Mouse (Mus musculus): ENCODE data around the gene Tssk3. TPM values are rescaled to one million over a fixed set of nuclear protein-coding genes. Genes with fewer than 3 reads are reported as not detected.
A peak's percentile ranks its signal among the peaks of the same experiment; 100 is the strongest.
"Not testable (repeated sequence)": the region's sequence is repeated elsewhere in the genome, so short reads cannot be mapped to it uniquely, and the experiment has no call there.

The Tssk3 gene
- polyA plus RNA-seq, 1 experiment from 2014 or later, result 0.38 TPM

GRCm38 (mm10) chr4:129461183-129461960, 29.4 kb downstream of the Tssk3 start, which contains the start of gene Bsdc1:
Gene Bsdc1, plus strand, starts transcription at chr4:129461581.
- H3K9me3 ChIP-seq (ENCODE audit: control insufficient read depth, low read length), result no peaks in the 10 kb centered on the region
- peak within 1 kb of the TSS; percentile 94 for H3K4me3 ChIP-seq (replicated peaks; ENCODE audit: low read depth, low read length)
- H3K9ac ChIP-seq (replicated peaks; ENCODE audit: low read length), result peak within 1 kb of the TSS; percentile 74
- WGBS, result under 1% methylated on average over 46 of the region's 46 CpGs
- H3K27ac ChIP-seq (replicated peaks; ENCODE audit: low read depth, low read length), result peak within 1 kb of the TSS; percentile 93
- H3K27me3 ChIP-seq (ENCODE audit: control insufficient read depth, insufficient read depth, low read length), result no peaks in the 10 kb centered on the region
- peak; percentile 100 for DNase-seq
- ATAC-seq (ENCODE audit: low FRiP score, low TSS enrichment), result peak; percentile 98
- peak within 1 kb of the TSS; percentile 78 for H3K4me2 ChIP-seq (ENCODE audit: low read length)
- H3K4me1 ChIP-seq (ENCODE audit: control insufficient read depth, insufficient read depth, low read length), result peaks cover 7% of the 10 kb centered on the region
- H3K36me3 ChIP-seq (ENCODE audit: control insufficient read depth, insufficient read depth, low read length), result peaks cover 23% of the 10 kb centered on the region

- peak overlapping the region; percentile 64 for H3K4me2 ChIP-seq (ENCODE audit: low read length)
- H3K27ac ChIP-seq (replicated peaks; ENCODE audit: low read depth, low read length), result peak overlapping the region; percentile 93
- 0% methylated on average over 4 of the region's 4 CpGs for WGBS
- peak overlapping the region; percentile 43 for H3K4me3 ChIP-seq (replicated peaks; ENCODE audit: low read depth, low read length)
- DNase-seq (no peak), ATAC-seq (ENCODE audit: low FRiP score, low TSS enrichment) (peak; percentile 7)
- peaks cover 17% of the 10 kb centered on the region for H3K36me3 ChIP-seq (ENCODE audit: control insufficient read depth, insufficient read depth, low read length)
- peak overlapping the region; percentile 69 for H3K9ac ChIP-seq (replicated peaks; ENCODE audit: low read length)
- no peaks in the 10 kb centered on the region for H3K27me3 ChIP-seq (ENCODE audit: control insufficient read depth, insufficient read depth, low read length)
- no peaks in the 10 kb centered on the region for H3K9me3 ChIP-seq (ENCODE audit: control insufficient read depth, low read length)
- peaks cover 7% of the 10 kb centered on the region for H3K4me1 ChIP-seq (ENCODE audit: control insufficient read depth, insufficient read depth, low read length)
Measured at GRCm38 (mm10) chr4:129460827-129461182, 30.0 kb downstream of the Tssk3 start.

- H3K9ac ChIP-seq (replicated peaks; ENCODE audit: low read length), result no peak overlapping the region
- DNase-seq (no peak), ATAC-seq (ENCODE audit: low FRiP score, low TSS enrichment) (no peak)
- H3K27me3 ChIP-seq (ENCODE audit: control insufficient read depth, insufficient read depth, low read length), result no peaks in the 10 kb centered on the region
- 94% methylated on average over 3 of the region's 3 CpGs for WGBS
- H3K27ac ChIP-seq (replicated peaks; ENCODE audit: low read depth, low read length), result no peak overlapping the region
- no peak overlapping the region for H3K4me2 ChIP-seq (ENCODE audit: low read length)
- H3K9me3 ChIP-seq (ENCODE audit: control insufficient read depth, low read length), result no peaks in the 10 kb centered on the region
- no peak overlapping the region for H3K4me3 ChIP-seq (replicated peaks; ENCODE audit: low read depth, low read length)
- peaks cover 7% of the 10 kb centered on the region; the same call in 1 of the 2 replicates for H3K36me3 ChIP-seq (ENCODE audit: control insufficient read depth, insufficient read depth, low read length)
- peaks cover 7% of the 10 kb centered on the region for H3K4me1 ChIP-seq (ENCODE audit: control insufficient read depth, insufficient read depth, low read length)
Measured at GRCm38 (mm10) chr4:129459726-129460125, 31.1 kb downstream of the Tssk3 start.

GRCm38 (mm10) chr4:129457311-129457710, 33.5 kb downstream of the Tssk3 start:
- H3K9ac ChIP-seq (replicated peaks; ENCODE audit: low read length); H3K36me3 ChIP-seq (ENCODE audit: control insufficient read depth, insufficient read depth, low read length); DNase-seq; H3K4me2 ChIP-seq (ENCODE audit: low read length); H3K27me3 ChIP-seq (ENCODE audit: control insufficient read depth, insufficient read depth, low read length); ATAC-seq (ENCODE audit: low FRiP score, low TSS enrichment); H3K4me3 ChIP-seq (replicated peaks; ENCODE audit: low read depth, low read length); H3K4me1 ChIP-seq (ENCODE audit: control insufficient read depth, insufficient read depth, low read length); H3K9me3 ChIP-seq (ENCODE audit: control insufficient read depth, low read length); H3K27ac ChIP-seq (replicated peaks; ENCODE audit: low read depth, low read length): not testable (repeated sequence)
- WGBS, result 78% methylated on average over 2 of the region's 2 CpGs

GRCm38 (mm10) chr4:129456126-129456525, 34.7 kb downstream of the Tssk3 start:
- Histone ChIP-seq H3K4me1 (ENCODE audit: control insufficient read depth, insufficient read depth, low read length) (no peaks in the 10 kb centered on the region), H3K9ac (replicated peaks; ENCODE audit: low read length) (no peak overlapping the region), H3K27me3 (ENCODE audit: control insufficient read depth, insufficient read depth, low read length) (no peaks in the 10 kb centered on the region), H3K27ac (replicated peaks; ENCODE audit: low read depth, low read length) (no peak overlapping the region), H3K36me3 (ENCODE audit: control insufficient read depth, insufficient read depth, low read length) (no peaks in the 10 kb centered on the region), H3K4me3 (replicated peaks; ENCODE audit: low read depth, low read length) (no peak overlapping the region), H3K4me2 (ENCODE audit: low read length) (no peak overlapping the region), H3K9me3 (ENCODE audit: control insufficient read depth, low read length) (no peaks in the 10 kb centered on the region)
- ATAC-seq (ENCODE audit: low FRiP score, low TSS enrichment), result no peak
- no peak for DNase-seq
- WGBS, result 44% methylated on average over 5 of the region's 5 CpGs

GRCm38 (mm10) chr4:129455265-129455664, 35.6 kb downstream of the Tssk3 start:
- H3K9me3 ChIP-seq (ENCODE audit: control insufficient read depth, low read length), result no peaks in the 10 kb centered on the region
- H3K4me3 ChIP-seq (replicated peaks; ENCODE audit: low read depth, low read length), result no peak overlapping the region
- DNase-seq (peak; percentile 95), ATAC-seq (ENCODE audit: low FRiP score, low TSS enrichment) (peak; percentile 53; the same call in 1 of the 2 replicates)
- WGBS, result under 1% methylated on average over 5 of the region's 5 CpGs
- no peak overlapping the region for H3K4me2 ChIP-seq (ENCODE audit: low read length)
- no peaks in the 10 kb centered on the region for H3K36me3 ChIP-seq (ENCODE audit: control insufficient read depth, insufficient read depth, low read length)
- no peaks in the 10 kb centered on the region for H3K4me1 ChIP-seq (ENCODE audit: control insufficient read depth, insufficient read depth, low read length)
- H3K9ac ChIP-seq (replicated peaks; ENCODE audit: low read length), result no peak overlapping the region
- H3K27ac ChIP-seq (replicated peaks; ENCODE audit: low read depth, low read length), result no peak overlapping the region
- no peaks in the 10 kb centered on the region for H3K27me3 ChIP-seq (ENCODE audit: control insufficient read depth, insufficient read depth, low read length)

- H3K36me3 ChIP-seq (ENCODE audit: control insufficient read depth, insufficient read depth, low read length), result no peaks in the 10 kb centered on the region
- no peak overlapping the region for H3K4me2 ChIP-seq (ENCODE audit: low read length)
- no peak overlapping the region for H3K27ac ChIP-seq (replicated peaks; ENCODE audit: low read depth, low read length)
- no peak overlapping the region for H3K9ac ChIP-seq (replicated peaks; ENCODE audit: low read length)
- no peak for DNase-seq
- H3K27me3 ChIP-seq (ENCODE audit: control insufficient read depth, insufficient read depth, low read length), result no peaks in the 10 kb centered on the region
- ATAC-seq (ENCODE audit: low FRiP score, low TSS enrichment), result no peak
- WGBS, result 85% methylated on average over 15 of the region's 15 CpGs
- no peaks in the 10 kb centered on the region for H3K4me1 ChIP-seq (ENCODE audit: control insufficient read depth, insufficient read depth, low read length)
- no peak overlapping the region for H3K4me3 ChIP-seq (replicated peaks; ENCODE audit: low read depth, low read length)
- no peaks in the 10 kb centered on the region for H3K9me3 ChIP-seq (ENCODE audit: control insufficient read depth, low read length)
Measured at GRCm38 (mm10) chr4:129451471-129452169, 39.2 kb downstream of the Tssk3 start.

- no peak overlapping the region for H3K4me3 ChIP-seq (replicated peaks; ENCODE audit: low read depth, low read length)
- no peaks in the 10 kb centered on the region for H3K27me3 ChIP-seq (ENCODE audit: control insufficient read depth, insufficient read depth, low read length)
- H3K36me3 ChIP-seq (ENCODE audit: control insufficient read depth, insufficient read depth, low read length), result no peaks in the 10 kb centered on the region
- 74% methylated on average over 2 of the region's 2 CpGs for WGBS
- ATAC-seq (ENCODE audit: low FRiP score, low TSS enrichment), result no peak
- DNase-seq, result peak; percentile 12
- H3K9ac ChIP-seq (replicated peaks; ENCODE audit: low read length), result no peak overlapping the region
- no peaks in the 10 kb centered on the region for H3K9me3 ChIP-seq (ENCODE audit: control insufficient read depth, low read length)
- no peak overlapping the region for H3K27ac ChIP-seq (replicated peaks; ENCODE audit: low read depth, low read length)
- H3K4me1 ChIP-seq (ENCODE audit: control insufficient read depth, insufficient read depth, low read length), result no peaks in the 10 kb centered on the region
- no peak overlapping the region for H3K4me2 ChIP-seq (ENCODE audit: low read length)
Measured at GRCm38 (mm10) chr4:129450851-129451250, 40.0 kb downstream of the Tssk3 start.

All from midbrain, embryonic 14.5 days (tissue).